Mouse (Mus musculus): ENCODE results near the gene Rora. TPM values are rescaled to one million over a fixed set of nuclear protein-coding genes. Genes with fewer than 3 reads are reported as not detected.
"Not testable (repeated sequence)": the region's sequence is repeated elsewhere in the genome, so short reads cannot be mapped to it uniquely, and the experiment has no call there.

Gene Rora
- polyA plus RNA-seq, 1 experiment from 2014 or later, result 6.1 TPM

GRCm38 (mm10) chr9:69092119-69093013 is 438.8 kb downstream of the Rora start:
- peak overlapping the region; percentile 77 for H3K27ac ChIP-seq (replicated peaks)
- H3K27me3 ChIP-seq (replicated peaks), result no peaks in the 10 kb centered on the region
- H3K4me3 ChIP-seq, result no peak overlapping the region
- peak; percentile 71 for ATAC-seq (ENCODE audit: extremely low read depth, insufficient number of reproducible peaks, low FRiP score, low TSS enrichment)
- H3K9me3 ChIP-seq, result no peaks in the 10 kb centered on the region
- H3K4me2 ChIP-seq, result peak overlapping the region; percentile 40
- 38% methylated on average over 15 of the region's 15 CpGs for WGBS
- peaks cover 23% of the 10 kb centered on the region for H3K4me1 ChIP-seq
- H3K36me3 ChIP-seq, result no peaks in the 10 kb centered on the region
- peak overlapping the region; percentile 56; the same call in 1 of the 2 replicates for H3K9ac ChIP-seq

DNA sequence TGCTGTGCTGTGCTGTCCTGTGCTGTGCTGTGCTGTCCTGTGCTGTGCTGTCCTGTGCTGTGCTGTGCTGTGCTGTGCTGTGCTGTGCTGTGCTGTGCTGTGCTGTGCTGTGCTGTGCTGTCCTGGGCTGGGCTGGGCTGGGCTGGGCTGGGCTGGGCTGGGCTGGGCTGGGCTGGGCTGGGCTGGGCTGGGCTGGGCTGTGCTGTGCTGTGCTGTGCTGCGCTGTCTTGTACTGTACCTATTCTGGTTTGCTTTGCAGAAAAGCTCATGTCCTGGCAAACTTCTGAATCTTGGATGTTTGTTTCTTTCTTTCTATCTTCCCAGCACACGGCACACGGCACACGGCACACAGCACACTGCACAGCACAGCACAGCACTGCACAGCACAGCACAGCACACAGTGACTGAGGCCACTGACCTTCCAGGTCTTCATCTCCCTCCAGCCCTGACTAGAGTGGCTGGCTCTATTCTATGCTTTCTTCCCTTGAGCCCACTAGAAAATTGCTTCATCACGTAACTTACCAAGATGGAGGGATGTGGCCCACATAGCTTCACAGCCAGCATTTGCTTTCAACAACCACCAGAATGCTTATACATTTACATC is 446.7 kb downstream of the Rora start:
- WGBS, result 88% methylated on average over 5 of the region's 5 CpGs
- not testable (repeated sequence) for H3K36me3 ChIP-seq; H3K4me2 ChIP-seq; H3K9ac ChIP-seq; H3K4me1 ChIP-seq; H3K27ac ChIP-seq (replicated peaks); ATAC-seq (ENCODE audit: extremely low read depth, insufficient number of reproducible peaks, low FRiP score, low TSS enrichment); H3K9me3 ChIP-seq; H3K4me3 ChIP-seq
- H3K27me3 ChIP-seq (replicated peaks), result peaks cover 11% of the 10 kb centered on the region; the same call in 1 of the 2 replicates

DNA sequence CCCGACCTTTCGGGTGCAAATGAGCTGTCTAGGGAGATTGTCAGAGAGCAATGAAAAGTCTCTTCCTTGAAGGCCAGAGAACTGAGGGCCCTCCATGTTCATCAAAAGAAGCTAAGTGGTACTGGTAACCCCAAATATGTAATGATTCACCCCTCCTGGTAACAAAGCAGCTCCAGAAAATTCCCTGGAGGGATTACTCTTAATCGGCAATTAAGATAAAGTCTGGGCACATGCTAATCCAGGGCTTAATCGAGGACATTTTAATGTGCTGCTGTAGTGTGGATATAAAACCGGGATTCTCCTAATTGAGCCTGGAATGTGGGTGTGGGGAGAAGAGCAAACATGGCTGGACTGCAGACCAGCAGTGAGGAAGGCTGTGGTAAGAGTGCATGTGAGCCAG is 450.7 kb downstream of the Rora start:
- H3K9me3 ChIP-seq, result no peaks in the 10 kb centered on the region
- peaks cover 29% of the 10 kb centered on the region for H3K27me3 ChIP-seq (replicated peaks)
- no peak for ATAC-seq (ENCODE audit: extremely low read depth, insufficient number of reproducible peaks, low FRiP score, low TSS enrichment)
- no peak overlapping the region for H3K4me3 ChIP-seq
- H3K27ac ChIP-seq (replicated peaks), result no peak overlapping the region
- whole genome bisulfite sequencing, result 63% methylated on average over 5 of the region's 5 CpGs
- no peaks in the 10 kb centered on the region for H3K36me3 ChIP-seq
- no peaks in the 10 kb centered on the region for H3K4me1 ChIP-seq
- no peak overlapping the region for H3K9ac ChIP-seq
- no peak overlapping the region for H3K4me2 ChIP-seq

- no peak overlapping the region for H3K27ac ChIP-seq (replicated peaks)
- no peak overlapping the region for H3K4me2 ChIP-seq
- 0 out of 2 replicates have a peak, but pooled peaks cover 5% of the 10 kb centered on the region for H3K4me1 ChIP-seq
- H3K4me3 ChIP-seq, result no peak overlapping the region
- H3K27me3 ChIP-seq (replicated peaks), result peaks cover 34% of the 10 kb centered on the region; the same call in 1 of the 2 replicates
- no peaks in the 10 kb centered on the region for H3K36me3 ChIP-seq
- H3K9ac ChIP-seq, result no peak overlapping the region
- ATAC-seq (ENCODE audit: extremely low read depth, insufficient number of reproducible peaks, low FRiP score, low TSS enrichment), result no peak
- no peaks in the 10 kb centered on the region for H3K9me3 ChIP-seq
- WGBS, result 83% methylated on average over 2 of the region's 2 CpGs
Measured at GRCm38 (mm10) chr9:69109618-69110300, 456.2 kb downstream of the Rora start.

DNA sequence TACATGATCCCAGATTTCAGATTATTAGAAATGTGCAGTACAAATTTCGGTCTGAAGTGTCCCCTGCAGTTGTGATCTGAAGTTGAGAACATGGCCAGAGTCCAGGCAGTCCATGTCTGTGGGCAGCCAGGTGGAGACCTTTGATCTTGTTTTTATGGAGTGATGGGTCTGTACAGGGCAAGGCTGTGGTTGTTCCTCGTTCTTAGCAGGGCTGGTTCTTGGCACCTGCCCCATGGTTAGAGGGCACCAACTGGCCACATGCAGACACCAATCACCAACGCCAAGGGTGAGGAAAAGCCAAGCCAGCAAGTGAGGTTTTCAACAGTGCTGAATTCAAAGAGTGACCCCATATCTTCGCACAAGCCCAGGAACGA is 456.7 kb downstream of the Rora start:
- Histone ChIP-seq H3K27ac (replicated peaks) (no peak overlapping the region), H3K9me3 (no peaks in the 10 kb centered on the region), H3K9ac (no peak overlapping the region), H3K4me1 (0 out of 2 replicates have a peak, but pooled peaks cover 5% of the 10 kb centered on the region), H3K4me3 (no peak overlapping the region), H3K4me2 (no peak overlapping the region), H3K36me3 (no peaks in the 10 kb centered on the region), H3K27me3 (replicated peaks) (peaks cover 38% of the 10 kb centered on the region; the same call in 1 of the 2 replicates)
- WGBS, result 64% methylated on average over 5 of the region's 5 CpGs
- no peak for ATAC-seq (ENCODE audit: extremely low read depth, insufficient number of reproducible peaks, low FRiP score, low TSS enrichment)

GRCm38 (mm10) chr9:69110706-69111105 is 457.1 kb downstream of the Rora start:
- Histone ChIP-seq H3K9ac (no peak overlapping the region), H3K4me2 (no peak overlapping the region), H3K27ac (replicated peaks) (no peak overlapping the region), H3K9me3 (no peaks in the 10 kb centered on the region), H3K27me3 (replicated peaks) (peaks cover 43% of the 10 kb centered on the region; the same call in 1 of the 2 replicates), H3K36me3 (no peaks in the 10 kb centered on the region), H3K4me3 (no peak overlapping the region), H3K4me1 (0 out of 2 replicates have a peak, but pooled peaks cover 5% of the 10 kb centered on the region)
- WGBS, result 75% methylated on average over 6 of the region's 6 CpGs
- no peak for ATAC-seq (ENCODE audit: extremely low read depth, insufficient number of reproducible peaks, low FRiP score, low TSS enrichment)

DNA sequence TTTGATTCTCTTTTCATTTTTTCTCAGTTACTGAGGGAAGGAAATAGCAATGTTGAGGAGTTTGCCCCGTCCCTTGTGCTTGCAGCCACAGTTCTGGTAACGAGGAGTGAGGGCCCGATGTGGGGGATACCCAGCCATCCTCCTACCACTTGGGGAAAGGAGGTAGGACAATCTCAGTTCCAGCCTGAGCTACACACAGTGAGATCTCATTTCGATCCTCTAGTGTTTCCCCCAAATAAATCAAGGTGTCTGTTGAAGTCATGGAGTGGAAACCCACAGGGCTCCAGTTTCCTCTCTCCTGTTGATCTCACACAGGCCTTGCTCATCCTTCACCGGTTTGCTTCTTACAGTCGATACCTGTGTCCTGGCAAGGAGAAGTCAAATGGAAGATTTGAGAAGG is 458.0 kb downstream of the Rora start:
- ATAC-seq (ENCODE audit: extremely low read depth, insufficient number of reproducible peaks, low FRiP score, low TSS enrichment), result no peak
- Histone ChIP-seq H3K9me3 (no peaks in the 10 kb centered on the region), H3K4me3 (no peak overlapping the region), H3K4me1 (0 out of 2 replicates have a peak, but pooled peaks cover 5% of the 10 kb centered on the region), H3K27ac (replicated peaks) (no peak overlapping the region), H3K27me3 (replicated peaks) (peaks cover 38% of the 10 kb centered on the region; the same call in 1 of the 2 replicates), H3K36me3 (no peaks in the 10 kb centered on the region), H3K4me2 (no peak overlapping the region), H3K9ac (no peak overlapping the region)
- 82% methylated on average over 6 of the region's 6 CpGs for WGBS

DNA sequence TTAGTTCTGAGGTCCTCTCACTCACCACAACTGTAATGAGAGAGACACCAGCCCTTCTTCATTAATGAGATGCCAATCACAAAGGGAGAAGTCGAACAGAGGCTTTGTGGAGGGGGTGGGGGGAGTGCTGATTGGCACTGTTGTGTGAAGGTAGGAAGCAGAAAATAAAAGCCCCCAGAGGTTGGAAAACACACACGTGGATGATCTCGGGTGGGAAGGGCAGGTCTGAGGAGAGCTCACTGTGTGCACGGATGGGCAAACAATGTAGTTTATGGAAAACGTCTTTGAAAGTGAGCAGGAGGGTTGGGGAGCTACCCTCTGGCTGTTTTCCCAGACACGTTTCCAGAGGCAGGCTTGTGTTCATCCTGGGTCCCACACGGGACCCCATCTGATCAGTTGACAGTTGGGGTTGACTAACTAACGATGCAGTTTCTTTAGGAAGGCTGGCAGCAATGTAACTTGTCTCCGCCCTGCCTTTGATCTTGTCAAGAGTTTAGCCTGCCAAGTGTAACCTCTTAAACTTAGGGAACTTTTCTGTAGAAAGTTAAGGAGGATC is 460.9 kb downstream of the Rora start:
- WGBS, result 37% methylated on average over 9 of the region's 9 CpGs
- H3K4me2 ChIP-seq, result no peak overlapping the region
- H3K36me3 ChIP-seq, result no peaks in the 10 kb centered on the region
- no peak overlapping the region for H3K4me3 ChIP-seq
- H3K9me3 ChIP-seq, result no peaks in the 10 kb centered on the region
- no peak for ATAC-seq (ENCODE audit: extremely low read depth, insufficient number of reproducible peaks, low FRiP score, low TSS enrichment)
- H3K9ac ChIP-seq, result no peak overlapping the region
- H3K27ac ChIP-seq (replicated peaks), result no peak overlapping the region
- H3K27me3 ChIP-seq (replicated peaks), result peaks cover 30% of the 10 kb centered on the region
- 0 out of 2 replicates have a peak, but pooled peaks cover 5% of the 10 kb centered on the region for H3K4me1 ChIP-seq

GRCm38 (mm10) chr9:69116740-69117139 is 463.2 kb downstream of the Rora start:
- WGBS, result 7% methylated on average over 2 of the region's 2 CpGs

DNA sequence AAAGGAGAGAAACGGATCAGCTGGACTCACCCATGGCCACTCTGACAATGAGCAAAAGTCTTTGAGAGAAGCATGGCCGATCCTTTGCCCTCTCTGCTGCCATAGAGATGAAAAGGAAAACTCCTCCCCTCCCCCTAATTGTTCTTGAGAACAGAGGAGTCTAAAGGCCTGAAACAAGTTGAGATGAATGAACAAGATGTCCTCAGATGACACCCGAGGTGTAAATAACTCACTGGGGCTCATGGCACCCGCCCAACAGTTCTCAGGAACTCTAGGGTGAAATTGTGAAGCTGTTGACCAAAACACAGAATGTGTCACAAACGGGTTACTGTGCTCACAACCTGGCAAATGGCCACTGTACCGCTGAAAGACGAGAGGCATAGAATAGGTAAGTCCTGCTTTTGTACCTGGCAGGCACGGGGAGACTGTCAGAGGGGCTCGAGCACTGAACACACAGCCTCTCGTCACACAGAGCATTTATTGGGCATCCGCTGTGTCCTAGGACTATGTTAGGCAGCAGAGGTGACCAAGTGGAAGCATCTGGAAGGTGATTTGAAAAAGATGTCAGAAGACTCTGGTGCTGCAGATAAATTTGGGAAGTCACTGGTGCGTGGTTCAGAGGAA is 467.6 kb downstream of the Rora start:
- no peak for ATAC-seq (ENCODE audit: extremely low read depth, insufficient number of reproducible peaks, low FRiP score, low TSS enrichment)
- Histone ChIP-seq H3K9ac (no peak overlapping the region), H3K9me3 (no peaks in the 10 kb centered on the region), H3K36me3 (no peaks in the 10 kb centered on the region), H3K4me2 (no peak overlapping the region), H3K4me3 (no peak overlapping the region), H3K4me1 (peaks cover 18% of the 10 kb centered on the region), H3K27me3 (replicated peaks) (peaks cover 38% of the 10 kb centered on the region), H3K27ac (replicated peaks) (no peak overlapping the region)
- 61% methylated on average over 12 of the region's 12 CpGs for WGBS

More at GRCm38 (mm10) chr9:69116740-69117139, 463.2 kb downstream of the Rora start:
- no peak for ATAC-seq (ENCODE audit: extremely low read depth, insufficient number of reproducible peaks, low FRiP score, low TSS enrichment)
- Histone ChIP-seq H3K9ac (no peak overlapping the region), H3K4me3 (no peak overlapping the region), H3K4me1 (0 out of 2 replicates have a peak, but pooled peaks cover 5% of the 10 kb centered on the region), H3K27ac (replicated peaks) (no peak overlapping the region), H3K9me3 (no peaks in the 10 kb centered on the region), H3K4me2 (no peak overlapping the region), H3K36me3 (no peaks in the 10 kb centered on the region), H3K27me3 (replicated peaks) (peaks cover 34% of the 10 kb centered on the region)

Data from heart, embryonic 13.5 days (tissue).